Mouse (Mus musculus): ENCODE results near the gene Cmya5.
A peak's percentile ranks its signal among the peaks of the same experiment; 100 is the strongest.
"Not testable (repeated sequence)": the region's sequence is repeated elsewhere in the genome, so short reads cannot be mapped to it uniquely, and the experiment has no call there.

Cmya5 gene

GRCm38 (mm10) chr13:93144336-93145167 lies at the start of gene Cmya5:
Gene Cmya5, minus strand, starts transcription at chr13:93144724.
- DNase-seq = peak; percentile 68

DNA sequence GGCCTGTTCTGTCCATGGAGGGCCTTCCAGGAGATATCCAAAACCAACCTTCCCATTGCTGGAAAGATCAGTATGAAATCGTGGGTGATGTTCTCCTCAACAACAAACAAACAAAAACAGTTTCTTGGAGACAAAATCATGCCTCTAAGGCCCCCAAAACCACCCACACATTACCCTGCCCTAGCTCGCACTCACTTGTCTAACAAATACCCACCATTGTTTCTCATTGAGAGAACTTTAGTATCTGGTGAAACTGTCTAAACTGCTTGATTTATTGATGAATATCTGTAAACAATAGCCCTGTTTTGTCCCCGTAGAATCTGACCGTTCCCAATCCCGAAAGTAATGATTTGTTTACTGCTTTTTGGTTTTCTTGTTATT lies 48.1 kb upstream of the Cmya5 start:
- DNase-seq = no peak

DNA sequence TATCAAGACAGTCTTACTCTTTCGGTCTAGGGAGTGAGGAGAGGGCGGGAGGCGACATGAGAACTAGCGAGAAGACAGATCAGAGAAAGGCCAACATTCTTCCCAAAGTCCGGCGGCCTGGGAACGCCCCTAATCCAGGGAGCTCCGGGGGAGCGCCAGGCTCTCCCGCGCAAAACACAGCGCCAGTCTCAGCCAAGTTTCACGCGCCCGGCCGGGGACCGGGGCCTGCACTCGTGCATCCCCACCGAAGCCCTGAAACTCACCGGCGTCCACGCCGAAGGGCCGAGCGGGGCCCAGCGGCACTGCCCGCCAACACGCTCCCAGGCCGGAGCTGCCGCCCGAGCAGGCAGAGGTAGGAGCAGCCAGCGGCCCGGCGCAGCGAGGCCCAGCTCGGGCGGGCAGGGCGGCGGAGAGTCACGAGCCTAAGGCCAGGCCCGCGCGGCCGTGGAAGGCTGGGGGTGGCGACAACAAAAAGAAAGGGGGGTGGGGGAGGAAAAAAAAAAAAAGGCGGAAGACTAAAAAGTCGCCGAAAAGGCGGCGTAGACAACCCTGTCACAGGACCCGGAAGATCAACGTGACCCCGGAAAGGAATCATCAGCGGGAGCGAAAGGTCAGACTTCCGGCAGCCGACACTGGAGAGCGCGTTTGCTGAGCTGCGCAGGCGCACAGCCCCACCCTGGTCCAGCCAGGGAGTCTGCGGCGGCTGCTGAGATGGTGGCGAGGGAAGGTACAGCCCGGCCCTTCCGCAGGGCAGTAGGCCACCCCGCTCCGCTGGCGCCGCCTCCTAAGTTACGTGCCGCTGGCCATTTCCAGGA lies 47.5 kb upstream of the Cmya5 start, which contains the start of gene Tent2:
Tent2 (minus strand) TSS at position 555 of the 815 bp plus-strand sequence.
- DNase-seq = peak; percentile 93

GRCm38 (mm10) chr13:93189416-93189815 lies 44.9 kb upstream of the Cmya5 start:
- DNase-seq = no peak

DNA sequence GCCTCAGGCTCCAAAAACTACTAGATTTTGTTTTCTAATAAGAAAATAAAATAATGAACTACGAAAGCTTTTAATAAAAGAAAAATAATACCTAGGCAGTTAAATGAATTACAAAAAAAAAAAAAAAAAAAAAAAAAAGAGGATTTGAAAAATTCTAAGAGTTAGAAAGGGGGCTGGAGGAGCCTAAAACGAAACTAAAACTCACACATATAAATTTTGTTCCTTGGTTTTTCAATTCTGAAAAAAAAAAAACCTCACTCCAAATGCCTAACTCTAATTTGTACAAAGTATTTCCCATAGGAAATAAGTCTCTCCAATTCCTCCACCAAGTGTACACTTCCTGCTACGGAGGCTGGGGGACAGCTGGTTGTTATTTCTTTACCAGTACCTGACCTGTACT lies 44.2 kb upstream of the Cmya5 start:
- DNase-seq = no peak

DNA sequence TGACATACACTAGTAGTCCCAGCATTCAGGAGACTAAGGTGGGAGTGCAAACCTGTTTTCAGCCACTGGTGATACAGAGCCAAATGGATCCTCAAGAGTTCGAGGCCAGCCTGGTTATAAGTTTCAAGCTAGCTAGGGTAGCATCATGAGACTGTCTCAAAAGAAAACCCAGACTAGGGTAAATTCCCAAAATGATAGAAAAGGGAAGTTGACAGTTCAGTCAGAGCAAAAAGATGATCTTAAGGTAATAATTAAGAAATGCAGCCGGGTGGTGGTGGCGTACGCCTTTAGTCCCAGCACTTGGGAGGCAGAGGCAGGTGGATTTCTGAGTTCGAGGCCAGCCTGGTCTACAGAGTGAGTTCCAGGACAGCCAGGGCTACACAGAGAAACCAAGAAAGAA lies 43.3 kb upstream of the Cmya5 start:
- not testable (repeated sequence) for DNase-seq

GRCm38 (mm10) chr13:93180351-93180750 lies 35.8 kb upstream of the Cmya5 start:
- no peak for DNase-seq

GRCm38 (mm10) chr13:93179522-93179921 lies 35.0 kb upstream of the Cmya5 start:
- DNase-seq = no peak

DNA sequence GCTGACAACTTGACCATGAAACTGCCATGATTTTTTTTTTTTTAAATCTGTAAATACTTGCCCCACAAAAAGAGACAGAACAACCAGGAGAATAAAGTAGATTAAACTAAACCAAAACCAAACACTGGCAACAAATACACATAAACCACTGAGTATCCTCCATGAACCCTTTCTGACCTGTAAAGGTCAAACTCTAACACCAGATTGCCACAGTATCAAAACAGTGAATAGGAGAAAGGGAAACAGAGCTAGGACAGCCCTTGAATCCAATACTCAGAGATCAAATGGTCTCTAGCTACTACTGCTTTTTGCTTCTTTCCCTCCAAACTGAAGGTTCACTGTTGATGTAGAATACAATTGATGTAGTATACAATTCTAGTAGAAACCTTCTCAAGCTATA lies 33.0 kb upstream of the Cmya5 start:
- no peak for DNase-seq

GRCm38 (mm10) chr13:93163303-93163702 lies 18.8 kb upstream of the Cmya5 start:
- DNase-seq = no peak

- no peak for DNase-seq
Measured at GRCm38 (mm10) chr13:93162456-93162855, 17.9 kb upstream of the Cmya5 start.

- DNase-seq = no peak
Measured at GRCm38 (mm10) chr13:93158261-93158660, 13.7 kb upstream of the Cmya5 start.

DNA sequence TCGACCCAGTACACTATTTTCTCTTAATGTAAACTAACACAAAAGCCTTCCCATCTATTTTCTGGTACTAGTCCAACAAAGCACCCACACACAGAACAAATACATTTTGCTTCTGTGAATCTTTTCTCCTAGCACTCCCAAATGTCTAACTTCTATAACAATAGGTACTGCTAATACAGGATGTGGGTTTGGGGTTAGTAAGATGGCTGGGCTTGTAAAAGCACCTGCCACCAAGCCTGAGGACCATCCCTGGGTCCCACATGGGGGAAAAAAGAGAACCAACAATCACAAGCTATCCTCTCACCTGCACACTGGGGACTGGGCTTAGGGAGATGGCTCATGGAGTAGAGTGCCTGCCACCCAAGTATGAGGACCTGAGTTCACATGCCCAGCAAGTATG lies 8.8 kb upstream of the Cmya5 start:
- no peak for DNase-seq

DNA sequence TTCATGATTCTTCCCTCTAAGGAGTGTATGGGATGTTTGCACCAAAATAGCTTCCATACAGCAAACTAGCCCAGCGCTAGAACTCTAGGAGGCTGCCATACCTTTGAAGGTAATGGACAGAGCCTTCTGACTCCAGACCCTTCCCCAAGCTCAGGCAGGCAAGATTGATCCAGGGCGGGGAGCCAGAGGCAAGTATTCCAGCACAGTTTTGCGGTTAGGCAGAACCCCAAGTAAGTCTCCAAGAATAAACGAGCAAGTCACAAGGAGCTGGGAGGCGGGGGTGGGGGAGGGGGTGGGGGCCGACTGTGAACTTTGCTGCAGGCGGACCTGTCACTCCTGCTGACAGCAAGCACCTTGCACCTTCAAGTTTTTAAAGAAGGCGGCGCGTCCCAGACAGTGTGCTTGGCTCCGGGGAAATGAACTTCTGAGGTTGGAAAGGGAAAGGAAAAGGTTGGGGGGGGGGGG lies 673 bp downstream of the Cmya5 start:
- DNase-seq = no peak

DNA sequence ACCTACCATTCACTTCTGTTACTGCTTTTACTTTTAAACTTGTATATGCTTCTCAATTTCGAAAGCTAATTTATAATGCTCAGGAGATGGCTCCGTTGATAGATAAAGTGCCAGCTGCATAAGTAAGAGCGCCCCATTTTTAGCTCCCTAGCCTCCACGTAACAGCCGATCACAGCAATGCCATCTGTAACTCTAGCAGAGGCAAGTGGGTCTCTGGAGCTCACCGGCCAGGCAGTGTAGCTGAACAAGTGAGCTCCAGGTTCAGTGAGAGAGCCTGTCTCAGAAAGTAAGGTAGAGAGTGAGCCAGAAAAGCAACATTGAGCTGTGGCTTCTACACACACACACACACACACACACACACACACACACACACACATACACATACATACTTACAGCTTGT lies 3.3 kb downstream of the Cmya5 start:
- no peak for DNase-seq

GRCm38 (mm10) chr13:93138059-93138458 lies 6.5 kb downstream of the Cmya5 start:
- no peak for DNase-seq

DNA sequence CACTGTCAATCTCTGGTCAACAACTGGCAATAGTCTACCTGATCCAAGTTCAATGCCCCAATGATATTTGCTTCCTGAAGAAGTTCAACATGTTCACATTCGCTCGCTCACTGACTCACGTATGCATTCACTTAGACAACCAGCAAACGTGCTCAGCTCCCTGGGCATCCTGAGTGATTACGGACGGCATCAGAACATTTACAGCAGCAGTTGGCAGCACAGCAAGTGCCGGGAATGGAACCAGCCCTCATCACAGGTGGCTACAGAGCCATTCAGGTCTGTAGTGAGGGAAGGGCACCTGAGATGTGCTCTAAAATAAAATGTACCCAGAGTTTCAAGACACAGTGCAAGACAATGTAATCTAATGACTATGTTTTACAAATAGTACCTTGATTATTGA lies 7.4 kb downstream of the Cmya5 start:
- peak; percentile 35 for DNase-seq

DNA sequence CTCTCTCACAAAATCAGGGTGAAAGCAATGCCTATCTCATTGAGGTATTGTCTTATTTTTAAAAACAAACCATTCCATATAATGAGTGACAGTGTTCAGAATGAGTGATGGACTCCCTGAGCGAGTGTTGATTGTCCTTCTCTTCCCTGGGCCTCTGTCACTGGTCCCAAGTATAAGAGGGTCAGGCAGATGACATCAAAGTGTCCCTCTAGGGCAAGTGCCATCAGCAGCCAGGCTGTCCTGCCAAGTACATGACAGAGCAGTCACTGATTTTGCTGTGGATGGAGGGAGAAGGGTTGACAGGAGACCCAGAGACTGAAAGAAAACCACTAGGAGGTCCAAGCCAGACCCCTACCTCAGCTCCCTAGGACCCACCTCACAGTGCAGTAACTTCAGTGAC lies 8.3 kb downstream of the Cmya5 start:
- no peak for DNase-seq

GRCm38 (mm10) chr13:93135501-93135900 lies 9.0 kb downstream of the Cmya5 start:
- DNase-seq = no peak

- no peak for DNase-seq
Measured at GRCm38 (mm10) chr13:93130674-93131073, 13.8 kb downstream of the Cmya5 start.

- no peak for DNase-seq
Measured at GRCm38 (mm10) chr13:93128961-93129360, 15.6 kb downstream of the Cmya5 start.

GRCm38 (mm10) chr13:93128111-93128860 lies 16.2 kb downstream of the Cmya5 start:
- DNase-seq = no peak

- DNase-seq = no peak
Measured at GRCm38 (mm10) chr13:93122321-93122720, 22.2 kb downstream of the Cmya5 start.

All from cerebellum, adult 11 months (tissue).